Mouse (Mus musculus) ovary, postnatal 14 days (tissue): ENCODE results near the gene Ube2i.

Source experiments
- DNase-seq: peaks from one replicate; pipeline ENCODE4 v3.0.0; 2022; ENCODE audit warnings: low spot score

Gene Ube2i

DNA sequence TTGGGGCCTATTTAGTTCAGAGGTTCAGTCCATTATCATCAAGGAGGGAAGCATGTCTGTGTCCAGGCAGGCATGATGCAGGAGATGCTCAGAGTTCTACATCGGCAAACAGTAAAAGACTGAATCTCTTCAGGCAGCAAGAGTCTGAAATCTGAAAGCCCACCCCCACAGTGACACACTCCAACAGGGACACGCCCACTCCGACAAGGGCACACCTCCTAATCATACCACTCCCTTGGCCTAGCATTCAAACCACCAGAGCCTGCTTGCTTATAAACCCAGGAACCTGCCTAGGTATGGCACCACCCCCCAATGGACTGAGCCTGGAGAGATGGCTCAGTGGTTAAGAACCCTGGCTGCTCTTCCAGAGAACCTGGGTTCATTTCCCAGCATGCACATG is 59.0 kb downstream of the Ube2i start:
- no peak for DNase-seq
